Mouse (Mus musculus): ENCODE results near the gene Gnl3. TPM values are rescaled to one million over a fixed set of nuclear protein-coding genes. Genes with fewer than 3 reads are reported as not detected.

Gene Gnl3
- 85.3 and 97.7 TPM in 2 replicates for polyA plus RNA-seq (2012; rRNA removed)

GRCm38 (mm10) chr14:31018860-31019291 lies at the start of gene Gnl3, which contains the start of gene Pbrm1:
TSS of gene Gnl3 (minus strand) at chr14:31019152.
TSS of gene Pbrm1 (plus strand) at chr14:31019138.

GRCm38 (mm10) chr14:31001307-31002205 lies 17.4 kb downstream of the Gnl3 start, which contains the start of the genes Glt8d1 and Spcs1:
TSS of gene Glt8d1 (plus strand) at chr14:31001400.
TSS of gene Spcs1 (minus strand) at chr14:31001672.

Other genes starting within 250 kb of the Gnl3 start
- gene Tmem110, start 193.6 kb downstream of the Gnl3 start, polyA plus RNA-seq (2012; rRNA removed): 22.9 and 28.6 TPM in 2 replicates
- 0.97 and 3.4 TPM in 2 replicates for gene Mustn1, start 140.0 kb downstream of the Gnl3 start, polyA plus RNA-seq (2012; rRNA removed)
- 0.09 and 0.16 TPM in 2 replicates for gene Itih4, start 132.7 kb downstream of the Gnl3 start, polyA plus RNA-seq (2012; rRNA removed)
- 0.76 and 0.98 TPM in 2 replicates for gene Itih3, start 95.4 kb downstream of the Gnl3 start, polyA plus RNA-seq (2012; rRNA removed)
- gene Itih1, start 75.9 kb downstream of the Gnl3 start, polyA plus RNA-seq (2012; rRNA removed): not detected in 2 replicates
- gene Nek4, start 67.8 kb downstream of the Gnl3 start, polyA plus RNA-seq (2012; rRNA removed): 12.6 and 13.0 TPM in 2 replicates
- gene Glt8d1, start 17.8 kb downstream of the Gnl3 start, polyA plus RNA-seq (2012; rRNA removed): 127 and 128 TPM in 2 replicates
- gene Spcs1, start 17.5 kb downstream of the Gnl3 start, polyA plus RNA-seq (2012; rRNA removed): 242 and 254 TPM in 2 replicates
- gene Pbrm1, start within 50 bp of the Gnl3 start, polyA plus RNA-seq (2012; rRNA removed): 39.0 and 44.0 TPM in 2 replicates
- 35.2 and 35.3 TPM in 2 replicates for gene Smim4, start 109.8 kb upstream of the Gnl3 start, polyA plus RNA-seq (2012; rRNA removed)
- gene Nt5dc2, start 111.9 kb upstream of the Gnl3 start, polyA plus RNA-seq (2012; rRNA removed): 298 and 317 TPM in 2 replicates
- gene Stab1, start 149.5 kb upstream of the Gnl3 start, polyA plus RNA-seq (2012; rRNA removed): 28.5 and 33.9 TPM in 2 replicates
- 3.2 and 86.8 TPM in 2 replicates for gene Tnnc1, start 189.2 kb upstream of the Gnl3 start, polyA plus RNA-seq (2012; rRNA removed)
- gene Nisch, start 197.8 kb upstream of the Gnl3 start, polyA plus RNA-seq (2012; rRNA removed): 418 and 447 TPM in 2 replicates
- 2.4 and 3.0 TPM in 2 replicates for gene Sema3g, start 198.7 kb upstream of the Gnl3 start, polyA plus RNA-seq (2012; rRNA removed)
- gene Phf7, start 232.2 kb upstream of the Gnl3 start, polyA plus RNA-seq (2012; rRNA removed): 8.3 and 8.4 TPM in 2 replicates
- gene Bap1, start 232.3 kb upstream of the Gnl3 start, polyA plus RNA-seq (2012; rRNA removed): 123 and 131 TPM in 2 replicates

All from central nervous system, embryonic 14 days (tissue).